Mouse (Mus musculus): ENCODE results near the gene Samd4. TPM values are rescaled to one million over a fixed set of nuclear protein-coding genes. Genes with fewer than 3 reads are reported as not detected.

The Samd4 gene
- polyA plus RNA-seq, 1 experiment from 2014 or later = 11.1 TPM

DNA sequence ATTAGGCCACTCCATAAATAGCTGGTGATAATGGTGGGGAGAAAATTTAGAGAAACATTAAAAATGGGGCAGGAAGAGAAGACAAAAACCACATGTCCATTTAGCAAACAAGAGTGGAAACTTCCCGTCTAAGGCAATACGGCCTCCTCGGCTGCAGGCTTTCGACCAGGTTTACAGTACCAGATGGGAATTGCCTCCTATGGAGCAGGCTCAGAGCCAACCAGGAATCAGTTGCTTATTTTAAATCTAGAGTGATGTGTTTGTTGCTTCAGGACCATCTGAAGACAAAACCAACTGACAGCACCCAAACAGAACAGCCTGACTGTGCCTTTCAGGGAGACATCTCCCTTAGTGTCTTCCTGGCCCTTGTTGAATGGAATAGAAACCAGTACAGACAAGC, 33.9 kb downstream of the Samd4 start:
- no peak overlapping the region for H3K27ac ChIP-seq
- WGBS = 83% methylated on average over 4 of the region's 4 CpGs
- DNase-seq (ENCODE audit: low spot score) = no peak
- H3K4me3 ChIP-seq = no peak overlapping the region
- no peaks in the 10 kb centered on the region for H3K36me3 ChIP-seq
- peaks cover 29% of the 10 kb centered on the region for H3K4me1 ChIP-seq
- no peaks in the 10 kb centered on the region for H3K9me3 ChIP-seq
- no peaks in the 10 kb centered on the region for H3K27me3 ChIP-seq (ENCODE audit: insufficient read depth, poor library complexity, severe bottlenecking)

DNA sequence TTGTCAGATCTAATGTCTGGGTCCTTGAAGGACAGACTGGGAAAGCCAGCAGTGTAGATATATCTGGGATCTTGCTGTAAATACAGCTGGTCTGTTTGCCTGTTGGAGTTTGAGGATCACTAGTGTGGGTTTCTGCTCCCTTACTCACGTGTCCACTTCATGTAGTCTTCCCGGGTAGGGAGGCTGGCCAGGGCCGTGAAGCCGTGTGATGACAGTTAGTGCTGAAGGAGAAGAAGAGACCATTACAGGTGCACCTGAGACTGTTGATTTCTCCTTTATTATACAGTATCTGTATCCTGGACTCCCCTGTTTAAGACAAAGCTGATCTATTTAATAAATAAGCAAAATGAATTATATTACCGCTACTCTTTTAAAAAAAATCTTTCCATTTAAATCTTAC, 34.5 kb downstream of the Samd4 start:
- H3K27ac ChIP-seq = no peak overlapping the region
- H3K27me3 ChIP-seq (ENCODE audit: insufficient read depth, poor library complexity, severe bottlenecking) = no peaks in the 10 kb centered on the region
- peak; percentile 70 for DNase-seq (ENCODE audit: low spot score)
- no peaks in the 10 kb centered on the region for H3K9me3 ChIP-seq
- H3K4me3 ChIP-seq = no peak overlapping the region
- H3K36me3 ChIP-seq = no peaks in the 10 kb centered on the region
- 87% methylated on average over 5 of the region's 5 CpGs for WGBS
- peaks cover 34% of the 10 kb centered on the region for H3K4me1 ChIP-seq

DNA sequence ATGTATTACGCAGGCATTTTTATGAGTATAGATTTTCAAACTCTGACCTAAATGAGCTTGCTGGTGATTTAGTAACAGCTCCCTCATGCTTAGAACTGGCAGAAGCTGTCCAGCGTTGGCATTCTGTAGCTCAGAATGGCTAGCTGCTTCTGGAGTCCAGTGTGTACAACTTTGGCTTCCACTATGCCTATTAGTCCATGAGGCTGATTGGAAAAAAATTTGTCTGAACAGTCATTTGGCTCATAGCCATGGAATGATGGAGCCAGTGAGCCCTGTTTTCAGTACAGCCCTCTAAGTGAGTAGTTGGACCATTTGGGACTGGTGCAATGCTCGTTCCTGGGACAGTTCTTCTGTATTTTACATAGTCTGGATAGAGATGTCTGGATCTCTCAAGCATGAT, 34.9 kb downstream of the Samd4 start:
- H3K9me3 ChIP-seq = no peaks in the 10 kb centered on the region
- DNase-seq (ENCODE audit: low spot score) = peak; percentile 58
- H3K36me3 ChIP-seq = no peaks in the 10 kb centered on the region
- H3K4me1 ChIP-seq = peaks cover 38% of the 10 kb centered on the region
- H3K4me3 ChIP-seq = no peak overlapping the region
- 86% methylated on average over 3 of the region's 3 CpGs for WGBS
- no peak overlapping the region for H3K27ac ChIP-seq
- no peaks in the 10 kb centered on the region for H3K27me3 ChIP-seq (ENCODE audit: insufficient read depth, poor library complexity, severe bottlenecking)

DNA sequence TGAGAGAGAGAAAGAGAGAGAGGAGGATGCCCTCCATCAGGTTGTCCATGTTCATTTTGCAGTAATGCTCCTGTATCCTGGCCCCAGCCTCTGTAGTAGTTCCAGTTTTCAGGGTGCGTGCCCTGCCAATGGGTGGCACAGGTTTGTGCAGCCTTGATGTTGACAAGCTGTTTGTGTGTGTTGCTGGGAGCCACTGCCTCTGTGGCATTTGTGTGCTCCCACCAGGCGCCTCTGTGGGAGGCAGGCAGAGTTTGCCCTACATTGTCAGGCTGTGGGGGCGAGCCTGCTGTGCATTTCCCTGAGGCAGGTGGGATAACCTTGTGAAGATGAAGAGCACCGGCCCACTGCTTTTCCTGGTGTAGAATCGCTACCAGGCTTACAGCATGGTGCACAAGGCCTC, 37.8 kb downstream of the Samd4 start:
- Histone ChIP-seq H3K27ac (0 out of 2 replicates have a peak overlapping the region, but pooled peaks have one; percentile 42), H3K9me3 (no peaks in the 10 kb centered on the region), H3K4me3 (no peak overlapping the region), H3K27me3 (ENCODE audit: insufficient read depth, poor library complexity, severe bottlenecking) (no peaks in the 10 kb centered on the region), H3K4me1 (peaks cover 42% of the 10 kb centered on the region), H3K36me3 (0 out of 2 replicates have a peak, but pooled peaks cover 5% of the 10 kb centered on the region)
- WGBS = 72% methylated on average over 5 of the region's 5 CpGs
- DNase-seq (ENCODE audit: low spot score) = peak; percentile 71

DNA sequence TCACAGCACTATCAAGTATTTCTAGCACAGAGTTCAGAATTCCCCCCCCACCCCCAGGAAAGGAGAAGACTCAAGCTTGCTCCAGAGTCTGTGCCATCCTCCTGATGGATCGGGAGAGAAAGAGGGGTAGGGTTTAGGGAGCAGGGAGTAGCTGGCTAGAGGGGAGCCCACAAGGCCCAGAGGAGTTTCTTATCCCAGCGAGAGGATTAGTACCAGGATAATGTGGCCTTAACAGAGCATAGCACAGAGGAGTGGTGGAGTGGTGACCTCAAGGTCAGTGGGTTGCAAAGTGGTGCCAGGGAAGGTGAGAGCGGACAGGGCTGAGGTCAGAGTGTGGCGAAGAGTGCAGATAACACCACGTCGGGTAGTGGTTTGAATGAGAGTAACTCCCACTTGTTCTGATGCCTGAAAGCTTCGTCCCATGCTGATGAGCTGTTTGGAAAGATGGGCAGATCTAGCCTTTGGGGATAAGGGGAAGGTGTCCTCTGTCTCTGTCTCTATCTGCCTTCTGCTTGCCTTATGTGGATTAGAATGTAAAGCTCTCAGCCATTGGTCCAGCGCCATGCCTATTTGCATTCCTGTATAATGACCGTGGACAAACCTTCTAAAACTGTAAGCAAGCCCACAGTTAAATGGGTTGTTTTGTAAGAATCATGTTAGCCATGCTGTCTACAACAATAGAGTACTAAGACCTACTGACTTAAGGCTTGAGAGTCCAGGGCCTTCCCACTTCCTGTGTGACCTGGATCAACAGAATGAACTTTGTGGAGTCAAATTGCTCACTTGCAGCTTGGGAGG, 38.7 kb downstream of the Samd4 start:
- no peak overlapping the region for H3K4me3 ChIP-seq
- H3K27me3 ChIP-seq (ENCODE audit: insufficient read depth, poor library complexity, severe bottlenecking) = no peaks in the 10 kb centered on the region
- no peaks in the 10 kb centered on the region for H3K9me3 ChIP-seq
- peak; percentile 72 for DNase-seq (ENCODE audit: low spot score)
- WGBS = 33% methylated on average over 9 of the region's 9 CpGs
- H3K36me3 ChIP-seq = peaks cover 8% of the 10 kb centered on the region; the same call in 1 of the 2 replicates
- peak overlapping the region; percentile 67; the same call in 1 of the 2 replicates for H3K27ac ChIP-seq
- peaks cover 41% of the 10 kb centered on the region for H3K4me1 ChIP-seq

DNA sequence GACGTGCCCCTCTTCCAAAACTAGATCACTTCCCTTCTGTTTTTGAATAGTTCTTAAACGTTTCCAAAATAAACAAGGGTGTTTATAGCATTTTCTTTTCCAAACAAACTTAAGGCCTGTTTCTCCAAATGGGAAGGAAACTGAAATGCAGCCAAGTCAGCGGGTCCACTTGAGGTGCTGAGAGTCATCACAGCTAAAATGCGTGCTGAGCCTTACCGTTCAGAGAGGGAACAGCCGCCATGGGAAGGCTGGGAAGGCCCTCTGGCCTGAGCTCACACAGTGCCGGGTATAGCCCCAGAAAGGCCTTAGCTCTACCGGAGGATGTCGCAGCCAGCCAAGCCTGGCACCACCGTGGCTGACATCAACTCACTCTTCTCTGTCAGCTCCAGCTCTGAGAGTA, 41.3 kb downstream of the Samd4 start:
- WGBS = 64% methylated on average over 10 of the region's 10 CpGs
- Histone ChIP-seq H3K9me3 (no peaks in the 10 kb centered on the region), H3K4me1 (peaks cover 41% of the 10 kb centered on the region), H3K27ac (no peak overlapping the region), H3K4me3 (no peak overlapping the region), H3K36me3 (peaks cover 13% of the 10 kb centered on the region; the same call in 1 of the 2 replicates), H3K27me3 (ENCODE audit: insufficient read depth, poor library complexity, severe bottlenecking) (no peaks in the 10 kb centered on the region)
- peak; percentile 48 for DNase-seq (ENCODE audit: low spot score)

DNA sequence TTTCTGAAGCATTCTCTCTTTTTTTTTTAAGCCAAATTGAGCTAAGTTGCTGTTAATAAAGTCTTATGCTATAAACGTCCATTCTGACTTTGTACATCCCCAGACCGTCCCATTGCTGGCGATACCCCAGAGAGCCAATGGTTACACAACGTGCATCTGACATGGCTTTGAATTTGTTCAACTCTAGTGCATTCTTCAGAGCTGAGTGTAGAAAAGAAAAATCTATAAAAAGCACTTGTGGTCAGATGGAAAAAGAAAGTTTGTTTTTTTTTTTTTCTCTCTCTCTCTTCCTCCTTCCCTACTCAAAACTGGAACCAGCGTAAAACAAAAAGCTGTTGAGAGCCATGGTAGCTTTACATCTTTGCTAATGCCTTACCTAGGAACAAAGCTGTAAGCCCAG, 41.8 kb downstream of the Samd4 start:
- Histone ChIP-seq H3K36me3 (peaks cover 14% of the 10 kb centered on the region; the same call in 1 of the 2 replicates), H3K27ac (no peak overlapping the region), H3K27me3 (ENCODE audit: insufficient read depth, poor library complexity, severe bottlenecking) (no peaks in the 10 kb centered on the region), H3K4me3 (no peak overlapping the region), H3K4me1 (peaks cover 41% of the 10 kb centered on the region), H3K9me3 (no peaks in the 10 kb centered on the region)
- 88% methylated on average over 5 of the region's 5 CpGs for WGBS
- DNase-seq (ENCODE audit: low spot score) = no peak

DNA sequence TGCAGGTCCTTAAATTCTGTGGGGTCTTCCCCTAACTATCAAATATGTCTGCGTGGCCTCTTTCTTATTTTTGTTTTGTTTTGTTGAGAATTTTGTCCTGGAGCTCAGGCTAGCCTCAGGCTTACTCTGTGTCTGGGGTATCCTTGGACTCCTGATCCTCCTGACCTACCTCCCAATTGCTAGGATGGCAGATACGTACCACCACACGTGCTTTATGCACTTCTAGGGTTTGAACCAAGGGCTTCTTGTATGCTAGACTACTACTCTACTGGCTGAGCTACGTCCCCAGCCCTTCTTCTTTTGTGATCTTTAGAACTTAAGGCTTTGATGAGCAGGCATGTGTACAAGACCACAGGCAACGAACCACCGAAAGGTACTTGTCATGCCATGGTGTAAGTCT, 45.9 kb downstream of the Samd4 start:
- no peaks in the 10 kb centered on the region for H3K27me3 ChIP-seq (ENCODE audit: insufficient read depth, poor library complexity, severe bottlenecking)
- no peaks in the 10 kb centered on the region for H3K9me3 ChIP-seq
- no peak for DNase-seq (ENCODE audit: low spot score)
- 85% methylated on average over 6 of the region's 6 CpGs for WGBS
- peaks cover 20% of the 10 kb centered on the region; the same call in 1 of the 2 replicates for H3K36me3 ChIP-seq
- H3K4me3 ChIP-seq = no peak overlapping the region
- H3K27ac ChIP-seq = no peak overlapping the region
- H3K4me1 ChIP-seq = peaks cover 29% of the 10 kb centered on the region

DNA sequence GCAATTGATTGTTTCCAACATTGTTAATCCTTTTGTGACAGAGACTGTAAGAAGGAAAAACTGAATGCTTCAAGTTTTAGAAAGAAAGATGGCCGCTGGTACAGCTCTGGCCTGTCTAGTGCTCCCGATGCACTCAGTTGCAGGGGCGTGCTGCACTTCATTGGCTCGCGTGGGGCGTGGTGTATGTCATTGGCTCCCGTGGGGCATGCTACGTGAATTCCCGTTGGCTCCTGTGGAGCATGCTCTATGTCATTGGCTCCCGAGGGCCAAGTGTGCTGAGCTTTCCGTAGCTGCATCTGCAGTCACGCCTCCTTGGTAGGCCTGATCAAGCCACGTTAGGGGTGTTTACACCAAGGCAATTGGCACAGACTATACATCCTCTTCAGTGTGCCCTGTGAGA, 49.5 kb downstream of the Samd4 start:
- 85% methylated on average over 13 of the region's 13 CpGs for WGBS
- no peaks in the 10 kb centered on the region for H3K9me3 ChIP-seq
- H3K4me1 ChIP-seq = peaks cover 30% of the 10 kb centered on the region
- H3K36me3 ChIP-seq = 0 out of 2 replicates have a peak, but pooled peaks cover 9% of the 10 kb centered on the region
- no peak for DNase-seq (ENCODE audit: low spot score)
- no peak overlapping the region for H3K4me3 ChIP-seq
- H3K27ac ChIP-seq = peak overlapping the region; percentile 65
- H3K27me3 ChIP-seq (ENCODE audit: insufficient read depth, poor library complexity, severe bottlenecking) = no peaks in the 10 kb centered on the region

DNA sequence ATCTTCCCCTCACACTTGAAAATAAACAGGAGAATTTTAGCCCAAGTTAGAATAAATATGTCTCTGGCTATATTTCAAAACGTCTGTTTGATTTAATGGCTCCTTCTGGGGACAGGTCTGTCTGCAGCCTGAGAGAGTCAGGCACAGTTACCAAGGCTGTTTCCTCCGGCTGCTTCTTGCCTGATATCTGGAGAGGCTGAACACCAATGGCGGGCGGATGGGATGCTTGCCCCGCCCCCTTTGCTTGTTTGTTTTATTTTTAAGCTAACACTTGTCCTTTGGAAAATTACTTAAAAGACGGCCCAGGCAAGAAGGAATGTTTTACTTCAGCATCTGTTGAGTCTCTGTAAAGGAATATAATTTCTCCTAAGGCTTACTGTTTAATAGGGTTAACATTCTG, 50.1 kb downstream of the Samd4 start:
- H3K4me1 ChIP-seq = peaks cover 30% of the 10 kb centered on the region
- H3K36me3 ChIP-seq = 0 out of 2 replicates have a peak, but pooled peaks cover 10% of the 10 kb centered on the region
- no peak for DNase-seq (ENCODE audit: low spot score)
- 30% methylated on average over 6 of the region's 6 CpGs for WGBS
- no peak overlapping the region for H3K4me3 ChIP-seq
- H3K9me3 ChIP-seq = no peaks in the 10 kb centered on the region
- H3K27ac ChIP-seq = 0 out of 2 replicates have a peak overlapping the region, but pooled peaks have one; percentile 29
- H3K27me3 ChIP-seq (ENCODE audit: insufficient read depth, poor library complexity, severe bottlenecking) = no peaks in the 10 kb centered on the region

DNA sequence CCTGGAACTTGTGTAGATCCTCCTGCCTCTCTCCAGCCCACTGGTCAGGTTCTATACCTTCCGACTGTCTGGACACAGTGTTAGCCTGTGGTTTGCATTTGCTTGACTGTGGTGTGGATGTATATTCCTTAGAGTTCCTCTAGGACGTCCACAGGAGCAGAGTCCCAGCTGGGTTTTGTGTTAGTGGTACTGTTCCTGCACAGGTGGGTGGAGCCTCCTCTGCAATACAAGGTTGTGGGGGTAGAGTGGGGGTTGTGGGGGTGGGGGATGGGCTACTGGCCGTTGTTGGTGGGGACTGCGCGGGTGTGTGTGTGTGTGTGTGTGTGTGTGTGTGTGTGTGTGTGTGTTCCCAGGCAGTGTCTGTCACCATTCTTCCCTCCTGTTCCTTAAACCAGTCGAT, 58.4 kb downstream of the Samd4 start:
- WGBS = 32% methylated on average over 6 of the region's 6 CpGs
- 0 out of 2 replicates have a peak, but pooled peaks cover 2% of the 10 kb centered on the region for H3K36me3 ChIP-seq
- DNase-seq (ENCODE audit: low spot score) = no peak
- peak overlapping the region; percentile 87 for H3K27ac ChIP-seq
- peaks cover 65% of the 10 kb centered on the region for H3K4me1 ChIP-seq
- peak overlapping the region; percentile 31 for H3K4me3 ChIP-seq
- no peaks in the 10 kb centered on the region for H3K9me3 ChIP-seq
- no peaks in the 10 kb centered on the region for H3K27me3 ChIP-seq (ENCODE audit: insufficient read depth, poor library complexity, severe bottlenecking)

DNA sequence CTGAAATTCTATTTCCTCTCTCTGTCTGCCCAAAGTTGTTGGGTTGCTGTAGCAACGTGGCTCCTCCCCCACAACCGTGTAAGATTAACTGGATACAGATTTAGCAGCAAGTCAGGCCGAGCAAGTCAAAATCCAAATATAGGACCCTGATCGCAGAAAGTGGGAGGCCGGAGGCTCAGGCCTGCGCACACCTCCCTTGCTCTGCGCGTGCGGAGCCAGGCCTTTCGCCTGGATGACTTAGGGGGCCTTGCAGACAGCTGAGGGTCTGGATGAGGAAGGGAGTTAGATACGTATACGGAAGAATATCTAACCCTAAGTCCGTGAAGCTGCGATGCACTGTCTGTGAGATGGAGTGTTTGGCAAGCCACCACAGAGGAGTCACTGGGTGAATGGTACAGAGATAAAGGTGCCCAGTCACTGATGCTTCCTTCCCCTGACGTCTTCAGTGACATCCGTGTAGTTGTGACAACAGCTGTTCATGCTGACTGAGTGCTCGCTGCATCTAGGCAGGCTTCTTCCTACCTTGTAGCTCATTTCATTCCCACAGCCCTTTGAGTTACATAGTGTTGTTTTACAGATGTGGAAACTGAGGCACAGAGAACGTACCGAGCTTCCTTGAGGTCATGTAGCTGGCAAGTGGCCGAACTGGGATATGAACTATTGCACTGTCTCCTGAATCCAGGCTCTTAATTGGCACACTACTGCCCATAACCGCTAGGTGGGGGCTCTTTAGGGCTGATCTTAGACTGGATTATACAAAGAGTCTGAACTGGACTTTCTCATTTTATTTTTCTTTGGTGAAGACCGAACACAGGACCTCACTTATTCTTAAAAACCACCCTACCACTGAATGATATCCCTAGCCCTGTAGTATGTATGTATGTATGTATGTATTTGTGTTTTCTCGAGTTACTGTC, 59.5 kb downstream of the Samd4 start:
- Histone ChIP-seq H3K27ac (peak overlapping the region; percentile 87), H3K4me1 (peaks cover 69% of the 10 kb centered on the region), H3K36me3 (0 out of 2 replicates have a peak, but pooled peaks cover 1% of the 10 kb centered on the region), H3K4me3 (peak overlapping the region; percentile 31), H3K9me3 (no peaks in the 10 kb centered on the region), H3K27me3 (ENCODE audit: insufficient read depth, poor library complexity, severe bottlenecking) (no peaks in the 10 kb centered on the region)
- DNase-seq (ENCODE audit: low spot score) = peak; percentile 95
- 43% methylated on average over 23 of the region's 23 CpGs for WGBS

DNA sequence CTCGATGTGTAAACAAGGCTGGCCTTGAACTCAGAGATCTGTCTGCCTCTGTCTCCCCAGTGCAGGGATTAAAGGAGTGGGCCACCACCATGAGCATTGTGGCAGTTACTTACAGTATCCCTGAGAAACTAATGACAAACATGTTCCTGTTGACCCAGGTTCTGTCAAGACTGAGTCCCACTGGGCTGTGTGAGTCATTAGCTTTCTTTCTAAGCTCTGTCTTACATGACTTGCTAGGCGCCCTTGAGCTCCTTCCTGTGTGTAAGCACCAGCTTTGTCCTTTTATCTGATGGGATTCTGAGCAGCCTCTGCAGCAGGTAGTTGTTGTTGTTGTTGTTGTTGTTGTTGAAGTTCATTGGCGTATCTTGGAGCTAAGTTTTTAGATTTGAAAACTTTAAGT, 61.8 kb downstream of the Samd4 start:
- no peaks in the 10 kb centered on the region for H3K36me3 ChIP-seq
- H3K9me3 ChIP-seq = no peaks in the 10 kb centered on the region
- no peaks in the 10 kb centered on the region for H3K27me3 ChIP-seq (ENCODE audit: insufficient read depth, poor library complexity, severe bottlenecking)
- no peak for DNase-seq (ENCODE audit: low spot score)
- H3K4me1 ChIP-seq = peaks cover 83% of the 10 kb centered on the region
- H3K4me3 ChIP-seq = no peak overlapping the region
- WGBS = 70% methylated on average over 3 of the region's 3 CpGs
- no peak overlapping the region for H3K27ac ChIP-seq
